Mouse (Mus musculus) adrenal gland, adult 2 months (tissue): ENCODE results near the gene Ilk. TPM values are rescaled to one million over a fixed set of nuclear protein-coding genes. Genes with fewer than 3 reads are reported as not detected.
"Not testable (repeated sequence)": the region's sequence is repeated elsewhere in the genome, so short reads cannot be mapped to it uniquely, and the experiment has no call there.

Experiments
- DNase-seq: peaks from one replicate; pipeline ENCODE4 v3.0.0; 2021
- long read RNA-seq: library from polyadenylated mRNA; stranded (forward); transcript quantifications from one replicate; pipeline ENCODE4 v2.0.0, GENCODE M21; 2021
- polyA plus RNA-seq: library from polyadenylated mRNA; depleted of rRNA; stranded (reverse); fragments of >200 nt; gene quantifications from 2 replicates; pipeline ENCODE4 v1.2.3, GENCODE M21; 2012; rRNA removed
- total RNA-seq, 2 experiments: library from RNA; stranded (reverse); gene quantifications; 2 replicates each; pipeline ENCODE4 v1.2.3; 2021

Gene Ilk
- 100 to 1,000 TPM; 139 to 166 TPM for total RNA-seq
- 82.1 and 87.8 TPM in 2 replicates for polyA plus RNA-seq
- long read RNA-seq, transcript Ilk-201 (13 exons, 1,795 nt): major isoform, 106 of 143 reads
- long read RNA-seq, partial matches to known transcripts: 17 of 143 reads
- long read RNA-seq, other reads (novel, unspliced or antisense): 18 of 143 reads

DNA sequence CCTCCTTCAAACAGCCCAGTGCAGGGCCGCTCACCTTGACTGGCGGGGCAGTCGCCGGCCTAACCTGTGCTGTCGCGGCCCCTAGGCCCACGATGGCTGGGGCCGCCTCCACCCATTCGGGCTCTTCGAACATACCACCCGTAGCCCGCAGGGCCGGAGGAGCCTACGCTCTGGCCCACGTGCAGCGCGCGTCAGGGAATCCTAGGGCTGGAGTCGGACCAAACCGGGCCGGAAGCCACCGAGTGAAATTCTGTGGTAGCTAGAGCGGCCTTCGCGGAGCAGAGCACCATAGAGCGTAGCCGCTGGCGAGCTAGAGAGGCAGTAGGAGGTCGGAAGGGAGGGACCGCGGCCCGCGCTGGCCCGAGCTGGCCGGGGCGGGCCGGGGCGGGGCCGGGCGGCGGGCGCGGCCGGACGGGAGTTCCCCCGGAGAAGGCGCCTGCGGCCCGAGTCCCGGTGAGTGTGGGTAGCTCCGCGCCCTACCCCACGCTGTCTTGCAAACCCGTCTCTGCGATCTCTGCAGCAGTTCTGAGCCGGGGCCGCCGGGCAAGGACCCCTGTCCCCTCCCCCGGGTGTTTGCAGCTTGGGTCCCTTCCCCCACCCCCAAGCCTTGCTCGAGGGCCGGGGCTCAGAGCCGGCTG, at the start of gene Ilk:
Gene Ilk, plus strand, starts transcription at position 329 of the 638 bp plus-strand sequence.
- DNase-seq: peak; percentile 96

DNA sequence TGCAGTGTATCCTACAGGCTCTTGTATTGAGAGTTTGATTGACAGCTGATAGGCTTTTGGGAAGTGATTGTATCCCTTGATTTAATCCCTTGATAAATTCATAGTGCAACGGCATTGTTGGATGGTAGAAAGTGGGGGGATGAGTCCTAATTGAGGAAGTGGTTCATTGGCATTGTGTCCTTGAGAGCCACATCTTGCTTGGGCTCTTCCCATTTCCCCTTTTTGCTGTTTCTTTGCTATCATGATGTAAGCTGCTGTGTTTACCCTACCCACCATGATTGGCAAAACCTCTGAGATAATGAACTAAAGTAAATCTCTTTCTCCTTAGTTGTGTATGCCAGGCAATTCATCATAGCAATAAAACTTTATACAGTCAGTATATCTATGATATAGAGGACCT, 45.5 kb upstream of the Ilk start:
- DNase-seq: no peak

DNA sequence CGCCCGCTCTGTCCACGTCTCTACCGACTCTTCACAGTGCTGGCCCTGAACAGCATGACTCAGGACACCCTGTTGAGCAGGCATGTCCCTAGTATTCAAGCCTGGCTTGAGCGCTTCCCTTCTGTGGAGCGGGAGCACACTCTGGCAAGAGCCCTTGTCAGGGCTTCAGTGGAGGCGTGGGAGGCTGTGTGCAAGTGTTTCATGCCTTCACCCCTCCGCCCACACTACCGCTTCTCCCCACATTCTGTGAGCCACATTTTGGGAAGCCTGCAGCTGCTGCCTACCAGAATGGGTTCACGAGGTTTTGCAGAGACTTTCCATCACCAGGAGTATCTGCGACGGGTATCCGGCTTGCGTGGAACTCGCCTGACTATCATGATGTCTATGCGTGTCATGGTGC, 33.2 kb upstream of the Ilk start:
- DNase-seq: no peak

DNA sequence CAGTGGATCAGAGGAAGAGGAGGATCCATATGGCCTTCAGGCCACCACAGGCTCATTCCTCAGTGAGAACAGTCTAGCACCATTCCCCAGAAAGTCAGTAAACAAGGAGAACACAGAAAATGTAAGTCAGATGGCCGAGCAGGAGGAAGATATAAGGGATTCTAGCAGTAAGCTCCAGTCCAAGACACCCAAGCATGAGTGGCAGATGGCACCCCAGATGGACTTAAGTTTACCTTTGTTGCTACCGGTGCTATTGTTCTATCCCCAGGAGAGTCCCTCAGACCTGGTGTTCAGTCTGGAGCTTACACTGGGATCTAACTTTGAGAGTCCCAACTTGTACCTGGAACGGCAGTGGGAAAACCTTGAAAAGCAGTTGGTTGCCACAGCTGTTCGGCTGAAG, 32.6 kb upstream of the Ilk start:
- no peak for DNase-seq

DNA sequence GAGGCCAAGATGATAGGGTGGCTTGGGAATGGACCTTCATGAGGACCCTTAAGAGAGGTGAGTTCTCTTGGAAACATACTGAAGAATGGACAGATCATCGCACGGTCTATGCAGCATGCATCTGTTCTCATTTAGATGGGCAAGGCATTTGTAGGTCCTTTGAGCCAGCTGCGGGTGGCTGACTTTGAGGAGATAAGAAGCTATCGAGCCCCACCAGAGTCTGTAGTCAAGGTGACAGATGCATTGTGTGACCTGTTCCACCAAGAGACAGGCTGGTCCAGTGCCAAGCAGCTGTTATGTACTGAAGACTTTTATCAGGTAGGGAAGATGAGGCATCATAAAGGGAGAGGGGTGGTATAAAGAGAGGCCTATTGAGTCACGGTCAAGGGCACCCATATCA, 27.7 kb upstream of the Ilk start:
- no peak for DNase-seq

DNA sequence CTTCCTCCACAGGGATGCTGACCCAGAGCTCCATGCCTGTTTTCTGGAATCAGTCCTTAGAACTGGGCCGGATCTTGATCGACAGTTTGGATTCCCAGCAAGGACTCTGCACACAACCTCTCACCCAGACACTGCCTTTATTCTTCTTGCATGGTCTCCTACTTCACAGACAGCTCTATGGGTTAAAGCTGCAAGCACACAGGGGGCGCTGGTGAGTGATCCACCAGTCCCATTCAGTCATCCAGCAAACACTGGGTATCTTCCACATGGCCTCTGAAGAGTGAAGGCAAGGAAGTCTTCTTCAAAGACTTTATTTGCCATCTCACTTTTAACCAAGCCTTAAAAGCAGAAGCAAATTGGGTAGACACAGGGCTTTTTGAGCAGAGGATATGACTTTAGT, 21.0 kb upstream of the Ilk start:
- no peak for DNase-seq

DNA sequence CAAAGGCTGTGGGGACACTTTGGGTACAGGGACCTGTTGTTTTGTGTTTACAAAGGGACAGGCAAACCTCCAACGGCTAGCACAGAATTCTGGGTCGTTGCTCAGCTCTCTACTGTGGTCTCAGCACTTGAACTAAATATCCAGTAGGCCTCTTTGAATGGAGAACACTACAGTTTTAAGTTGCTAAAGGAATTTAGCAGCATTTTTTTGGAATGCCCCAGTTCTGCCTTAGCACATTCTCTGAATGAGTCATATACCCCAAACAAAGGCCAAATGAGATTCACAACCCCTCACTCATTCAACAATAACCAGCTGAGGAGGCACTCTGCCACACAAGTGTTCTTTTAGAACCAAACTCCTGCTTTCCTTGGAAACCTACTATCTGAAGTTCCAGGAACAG, 14.5 kb upstream of the Ilk start:
- DNase-seq: no peak

DNA sequence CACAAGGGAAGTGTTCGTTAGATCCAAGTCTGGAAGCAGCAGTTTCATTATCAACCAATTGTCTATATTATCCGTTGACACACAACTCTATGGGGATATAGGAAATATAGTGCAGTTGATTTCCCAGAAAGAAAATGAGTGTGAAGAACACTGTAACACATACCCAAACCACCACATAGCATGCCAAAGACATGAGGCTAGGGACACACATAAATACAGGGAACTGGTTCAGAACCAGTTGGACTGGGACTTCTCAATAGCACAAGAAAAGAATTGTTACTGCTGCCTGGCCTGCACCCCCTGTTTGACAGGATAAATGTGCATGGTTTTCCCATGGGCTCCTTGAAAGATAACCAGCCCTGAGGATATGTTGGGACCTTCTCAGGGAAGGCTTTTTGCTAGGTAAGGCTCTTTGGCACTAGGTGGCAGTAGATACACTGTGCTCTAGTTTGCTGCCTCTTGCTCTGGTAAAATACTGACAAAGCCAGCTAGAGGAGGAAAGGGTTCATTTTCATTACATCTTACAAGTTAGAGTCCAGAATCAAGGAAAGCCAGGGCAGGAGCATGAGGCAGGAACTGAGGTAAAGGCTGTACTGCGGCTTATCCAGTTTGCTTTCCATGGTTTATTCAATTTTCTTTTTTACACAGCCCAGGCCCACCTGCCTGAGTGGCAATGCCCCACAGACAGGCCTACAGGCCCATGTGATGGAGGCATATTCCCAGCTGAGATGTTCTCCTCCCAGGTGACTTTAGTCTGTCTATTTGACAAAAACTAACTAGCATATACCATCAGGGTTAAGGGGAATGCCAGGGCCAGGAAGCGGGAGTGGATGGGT, 10.0 kb upstream of the Ilk start:
- DNase-seq: peak; percentile 43

DNA sequence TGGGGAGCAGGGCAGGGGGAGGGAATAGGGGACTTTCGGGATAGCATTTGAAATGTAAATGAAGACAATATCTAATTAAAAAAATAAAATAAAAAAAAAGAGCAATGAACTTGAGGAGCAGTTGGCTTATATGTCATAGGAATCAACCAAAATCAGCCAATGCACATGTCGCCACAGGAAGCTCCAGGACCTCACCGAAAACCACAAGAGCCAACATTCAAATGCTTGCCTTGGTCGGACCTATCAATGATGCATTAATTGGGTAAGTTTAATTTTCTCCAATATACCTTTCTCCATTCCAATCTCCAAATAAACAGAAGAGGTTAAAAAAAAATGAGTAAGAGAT, 9.4 kb upstream of the Ilk start:
- DNase-seq: no peak

DNA sequence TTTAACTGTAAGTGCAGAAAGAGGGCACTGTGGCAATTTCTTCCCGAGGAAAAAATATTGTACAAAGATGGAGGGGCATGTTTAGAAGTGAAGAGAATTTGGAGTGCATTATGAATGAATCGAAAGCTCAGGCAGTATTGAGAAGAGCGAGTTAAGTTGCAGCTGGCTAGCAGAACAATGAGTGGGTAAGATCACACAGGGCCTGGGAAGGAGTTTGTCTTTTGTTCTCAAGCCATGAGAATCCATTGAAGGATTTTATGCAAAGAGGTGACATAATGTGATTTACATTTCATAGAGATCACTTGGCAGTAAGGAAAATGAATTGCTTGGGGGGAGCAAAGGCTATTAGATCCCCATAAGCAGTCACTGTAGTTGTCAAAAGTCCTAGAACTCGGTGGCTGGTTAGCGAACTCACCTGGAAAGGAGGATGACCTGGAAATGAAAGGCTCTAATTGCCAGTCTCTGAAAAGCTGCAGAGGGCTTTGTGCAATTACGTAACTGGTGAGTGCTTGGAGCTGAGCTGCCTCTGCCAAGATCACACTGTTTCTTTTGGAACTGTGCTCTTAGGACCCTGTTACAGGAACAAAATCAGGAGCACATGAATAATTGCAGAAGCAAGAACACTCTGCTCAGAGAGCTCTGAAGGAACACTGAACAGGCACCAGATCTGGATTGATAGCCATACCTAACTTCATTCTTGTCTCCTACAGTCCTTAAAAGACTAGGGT, 7.5 kb upstream of the Ilk start:
- no peak for DNase-seq

DNA sequence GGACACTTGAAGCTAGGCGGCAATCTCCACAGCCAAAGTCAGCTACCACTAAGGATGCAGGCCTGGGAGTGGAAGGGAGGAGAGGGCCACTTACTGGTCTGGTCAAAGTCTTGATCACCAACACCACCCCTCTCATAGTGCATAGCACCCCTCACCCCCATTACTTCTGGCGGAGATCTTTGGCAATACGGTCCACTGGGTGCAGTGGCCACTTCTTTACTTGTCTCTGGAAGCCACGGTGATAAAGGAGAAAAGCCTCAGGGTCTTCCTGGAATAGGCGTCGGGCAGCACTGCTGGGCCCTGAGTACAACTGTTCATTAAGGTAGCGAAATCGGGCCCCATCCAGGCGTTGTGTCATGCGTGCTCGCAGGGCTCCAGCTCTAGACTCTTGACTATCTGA, 2.6 kb upstream of the Ilk start:
- no peak for DNase-seq

DNA sequence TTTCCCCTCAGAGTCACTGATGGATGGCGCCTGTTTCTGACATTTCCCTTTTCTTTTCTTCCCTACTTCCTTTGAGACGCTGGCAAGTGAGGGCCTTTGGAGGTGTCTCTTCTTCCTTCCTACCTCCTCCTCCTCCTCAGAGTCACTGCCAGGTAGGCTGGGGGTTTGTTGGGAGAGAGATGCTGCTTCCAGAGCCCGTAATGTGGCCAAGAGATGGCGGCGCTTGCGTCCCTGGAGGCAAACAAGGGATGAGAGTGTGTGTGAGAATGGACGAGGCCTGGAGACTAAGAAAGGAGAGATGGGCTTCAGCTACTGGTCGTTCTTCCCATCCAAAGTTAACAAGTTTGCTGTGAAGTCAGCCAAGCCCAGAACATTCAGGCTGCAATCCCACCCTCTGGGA, 1.6 kb upstream of the Ilk start:
- no peak for DNase-seq

DNA sequence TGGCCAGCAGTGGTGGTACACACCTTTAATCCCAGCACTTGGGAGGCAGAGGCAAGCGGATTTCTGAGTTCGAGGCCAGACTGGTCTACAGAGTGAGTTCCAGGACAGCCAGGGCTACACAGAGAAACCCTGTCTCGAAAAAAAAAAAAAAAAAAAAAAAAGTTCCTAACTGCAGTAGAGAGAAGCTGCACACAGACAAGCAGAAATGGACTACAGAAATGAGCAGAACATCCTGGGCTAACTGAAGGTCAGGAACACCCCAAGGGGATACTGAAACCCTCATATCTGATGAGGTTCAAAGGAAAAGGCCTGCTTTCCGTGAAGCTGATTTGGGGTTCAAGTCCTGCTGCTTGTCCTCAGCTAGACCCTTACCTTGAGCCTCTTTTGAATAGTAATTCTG, 928 bp upstream of the Ilk start:
- not testable (repeated sequence) for DNase-seq

DNA sequence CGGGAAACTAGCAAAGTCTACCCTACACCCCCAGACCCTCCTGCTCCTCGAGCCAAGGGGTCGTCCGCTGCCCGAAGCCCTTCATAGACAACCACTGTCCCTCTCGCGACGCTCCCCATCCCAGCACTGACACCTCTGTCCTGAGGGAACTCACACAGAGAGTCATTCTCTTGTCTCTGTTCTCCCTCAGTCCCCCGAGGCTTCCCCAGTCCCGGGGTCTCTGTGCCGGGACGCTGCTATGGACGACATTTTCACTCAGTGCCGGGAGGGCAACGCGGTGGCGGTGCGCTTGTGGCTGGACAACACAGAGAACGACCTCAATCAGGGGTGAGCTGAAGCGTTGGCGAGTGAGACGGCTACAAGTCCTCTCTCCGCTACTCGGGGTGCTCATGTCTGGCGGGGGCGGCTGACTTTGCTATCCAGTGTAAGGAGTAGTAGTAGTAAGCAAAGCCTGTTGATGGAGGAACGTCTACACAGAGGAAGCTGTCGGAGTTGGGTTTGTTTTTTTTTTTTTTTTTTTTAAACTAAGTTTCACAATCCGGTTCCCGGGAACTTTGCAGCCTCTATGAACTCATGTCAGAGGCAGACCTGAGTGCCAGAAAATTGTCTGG, 624 bp downstream of the Ilk start, which contains the start of gene Rrp8:
Gene Rrp8, minus strand, starts transcription at position 475 of the 611 bp plus-strand sequence.
- DNase-seq: peak; percentile 70

DNA sequence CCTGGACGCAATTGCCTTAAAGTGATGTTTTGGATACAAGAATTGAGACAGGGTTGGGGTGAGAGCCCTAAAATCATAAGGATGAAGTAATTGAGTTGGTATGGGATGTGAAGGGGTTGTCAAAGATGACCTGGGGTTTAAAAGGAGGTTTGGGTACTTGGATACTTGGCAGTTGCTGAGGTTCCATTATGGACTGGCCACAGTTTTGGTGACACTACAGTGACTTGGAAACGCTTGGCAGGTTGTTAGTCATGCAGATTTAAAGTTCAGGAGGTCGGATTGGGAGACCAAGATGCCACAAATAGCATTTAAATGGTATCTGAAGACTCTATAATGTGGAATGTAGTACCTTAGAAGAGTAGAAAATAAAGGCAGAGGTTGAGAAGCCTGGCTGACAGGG, 1.3 kb downstream of the Ilk start:
- no peak for DNase-seq

DNA sequence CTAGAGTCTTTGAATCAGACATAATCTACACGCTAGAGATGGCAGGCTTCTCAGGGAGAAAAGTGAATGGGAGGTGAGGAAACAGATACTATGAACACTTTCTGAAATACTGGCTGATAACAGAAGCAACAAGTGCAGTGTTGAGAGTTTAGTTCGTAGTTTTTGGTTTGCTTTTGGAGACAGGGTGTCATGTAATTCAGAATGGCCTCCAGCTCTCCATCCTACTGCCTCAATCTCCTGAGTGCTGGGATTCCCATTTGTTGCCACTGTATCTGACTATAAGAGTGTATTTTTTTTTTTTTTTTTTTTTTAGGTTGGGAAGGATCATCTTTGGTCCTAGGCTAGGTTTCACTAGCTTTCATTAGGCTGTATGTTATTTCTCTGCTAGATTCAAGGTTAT, 1.9 kb downstream of the Ilk start:
- DNase-seq: no peak

DNA sequence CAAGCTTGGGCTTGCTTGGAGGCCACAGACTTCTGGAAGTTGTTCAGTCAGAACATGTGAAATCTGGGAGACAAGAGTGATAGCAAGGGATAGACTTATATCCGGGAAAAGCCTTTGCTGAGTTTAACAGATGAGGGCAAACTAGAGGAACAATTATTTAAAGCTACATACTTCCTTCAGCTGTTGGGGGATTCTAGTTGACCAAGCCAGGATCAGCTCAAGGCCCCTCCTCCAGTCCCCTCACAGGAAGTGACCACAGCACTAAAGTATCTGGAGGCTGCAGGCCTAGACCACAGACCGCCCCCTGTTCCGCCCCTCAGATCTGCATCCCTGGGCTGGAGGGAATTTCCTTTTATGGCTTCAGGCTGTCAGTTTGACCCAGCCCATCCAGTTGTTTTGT, 2.6 kb downstream of the Ilk start:
- peak; percentile 78 for DNase-seq

DNA sequence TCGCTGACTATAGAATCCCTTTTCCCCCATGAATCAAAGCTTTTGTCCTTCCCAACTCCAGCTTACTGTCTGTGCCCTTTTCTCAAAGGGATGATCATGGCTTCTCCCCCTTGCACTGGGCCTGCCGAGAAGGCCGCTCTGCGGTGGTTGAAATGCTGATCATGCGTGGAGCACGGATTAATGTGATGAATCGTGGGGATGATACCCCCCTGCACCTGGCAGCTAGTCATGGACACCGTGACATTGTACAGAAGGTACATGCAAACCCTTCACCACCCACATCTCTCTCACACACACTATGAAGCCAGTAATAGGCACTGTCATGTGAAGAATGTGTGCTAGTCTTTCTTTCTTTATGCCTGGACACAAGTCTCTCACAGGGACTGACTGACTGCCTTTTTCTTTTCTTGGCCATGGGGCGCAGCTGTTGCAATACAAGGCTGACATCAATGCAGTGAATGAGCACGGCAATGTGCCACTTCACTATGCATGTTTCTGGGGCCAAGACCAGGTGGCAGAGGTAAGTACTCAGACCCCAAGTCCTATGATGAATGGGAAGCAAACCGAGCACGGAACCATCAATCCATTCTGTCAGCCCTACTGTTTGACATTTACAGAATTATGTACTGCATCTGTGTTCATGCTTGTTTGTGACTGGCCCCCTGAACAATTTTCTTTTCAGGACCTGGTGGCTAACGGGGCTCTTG, 3.9 kb downstream of the Ilk start:
- DNase-seq: no peak

DNA sequence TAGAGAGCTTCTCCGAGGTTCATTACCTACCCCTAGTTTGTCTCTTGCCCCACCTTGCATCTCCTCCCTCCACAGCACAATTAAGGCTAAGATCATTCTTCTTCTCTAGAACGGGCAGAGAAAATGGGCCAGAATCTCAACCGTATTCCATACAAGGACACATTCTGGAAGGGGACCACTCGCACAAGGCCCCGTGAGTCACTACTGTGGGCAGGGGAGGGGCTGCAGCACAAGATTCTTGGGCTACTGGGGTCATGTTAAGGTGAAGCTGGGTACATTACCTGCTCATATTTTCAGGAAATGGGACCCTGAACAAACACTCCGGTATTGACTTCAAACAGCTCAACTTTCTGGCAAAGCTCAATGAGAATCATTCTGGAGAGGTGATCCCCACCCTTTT, 4.5 kb downstream of the Ilk start:
- no peak for DNase-seq

DNA sequence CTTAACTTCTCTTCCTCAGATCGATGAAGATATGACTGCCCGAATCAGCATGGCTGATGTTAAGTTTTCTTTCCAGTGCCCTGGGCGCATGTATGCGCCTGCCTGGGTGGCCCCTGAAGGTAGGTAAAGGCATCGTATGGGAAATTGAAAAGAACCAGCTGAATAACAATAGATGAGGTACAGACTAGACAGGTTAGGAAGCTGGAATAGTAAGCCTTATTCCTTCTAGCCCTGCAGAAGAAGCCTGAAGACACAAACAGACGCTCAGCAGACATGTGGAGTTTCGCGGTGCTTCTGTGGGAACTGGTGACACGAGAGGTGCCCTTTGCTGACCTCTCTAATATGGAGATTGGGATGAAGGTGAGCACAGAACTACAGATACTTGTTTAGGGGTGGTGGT, 5.6 kb downstream of the Ilk start:
- DNase-seq: no peak

DNA sequence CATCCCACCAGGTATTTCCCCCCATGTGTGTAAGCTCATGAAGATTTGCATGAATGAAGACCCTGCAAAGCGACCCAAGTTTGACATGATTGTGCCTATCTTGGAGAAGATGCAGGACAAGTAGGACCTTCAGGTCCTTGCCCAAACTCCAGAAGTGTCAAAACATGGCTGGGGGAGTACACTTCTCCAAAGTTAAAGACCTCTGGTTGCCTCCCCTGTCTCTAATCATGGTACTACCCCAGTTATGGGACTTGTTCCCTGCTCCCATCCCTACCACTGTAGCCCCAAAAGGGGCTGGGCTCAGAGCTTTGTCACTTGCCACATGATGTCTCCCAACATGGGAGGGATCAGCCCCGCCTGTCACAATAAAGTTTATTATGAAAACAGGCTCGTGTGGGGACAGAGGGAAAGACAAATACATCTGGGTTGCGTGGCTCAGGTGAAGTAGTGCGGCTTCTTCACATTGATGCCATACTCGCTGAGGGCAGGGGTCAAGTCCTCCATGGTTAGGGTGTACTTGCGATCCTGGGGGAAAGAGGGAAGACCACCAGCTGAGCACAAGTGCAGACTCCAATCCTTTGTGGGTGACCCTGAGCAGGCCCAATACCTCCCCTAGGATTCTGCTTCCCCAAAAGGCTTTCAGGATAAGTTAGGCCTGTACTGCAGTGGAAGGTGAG, 6.3 kb downstream of the Ilk start:
- not testable (repeated sequence) for DNase-seq
